Mouse (Mus musculus) brain, embryonic 14.5 days (tissue): ENCODE results near the gene Faf1.

Experiments used
- CTCF ChIP-seq: fragments of 200-500 bp; IDR thresholded peaks from 2 replicates; pipeline ENCODE4 v1.5.1; 2012; ENCODE audit warnings: inconsistent platforms, mild to moderate bottlenecking, moderate library complexity, borderline replicate concordance; ENCODE audit not compliant: insufficient read depth, insufficient read length; ENCODE audit errors: extremely low read depth
- POLR2A ChIP-seq: fragments of 200-500 bp; IDR thresholded peaks from 2 replicates; pipeline ENCODE4 v1.6.1; 2012; ENCODE audit warnings: mild to moderate bottlenecking, inconsistent platforms, borderline replicate concordance; ENCODE audit not compliant: poor library complexity, insufficient read depth, insufficient read length, severe bottlenecking; ENCODE audit errors: extremely low read depth

DNA sequence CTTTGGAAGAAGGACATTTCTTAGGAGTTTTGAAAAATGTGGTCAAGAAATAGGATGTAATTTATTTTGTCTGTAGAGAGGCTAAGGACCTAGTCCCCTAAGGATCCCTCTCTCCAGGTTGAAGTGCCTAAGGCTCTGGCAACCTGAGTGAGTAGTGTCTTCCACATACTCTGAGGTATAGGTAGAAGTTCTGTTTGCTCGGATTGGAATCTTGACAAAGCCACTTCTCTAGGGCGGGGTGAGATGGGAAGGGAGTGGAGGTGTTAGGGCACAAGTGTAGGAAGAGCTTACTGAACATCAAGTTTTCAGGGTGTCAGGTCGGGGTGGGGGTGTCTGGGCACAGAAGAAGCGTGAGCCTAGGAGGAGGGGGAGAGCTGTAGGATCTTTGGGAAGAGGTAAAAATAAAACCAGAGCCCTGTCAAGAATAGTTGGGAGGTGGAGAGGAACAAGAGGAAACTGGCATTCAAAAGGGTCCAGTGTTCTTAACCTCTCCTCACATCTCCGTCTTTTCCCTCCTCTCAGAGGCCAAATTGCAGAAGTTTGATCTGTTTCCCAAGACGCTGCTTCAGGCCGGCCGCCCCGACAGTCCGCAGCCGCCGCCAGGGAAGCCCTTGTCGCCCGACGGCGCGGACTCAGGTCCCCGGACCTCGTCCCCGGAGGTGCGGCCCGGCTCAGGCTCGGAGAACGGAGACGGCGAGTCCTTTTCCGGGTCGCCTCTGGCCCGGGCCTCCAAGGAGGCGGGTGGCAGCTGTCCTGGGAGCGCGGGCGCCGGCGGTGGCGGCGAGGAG is 304.9 kb downstream of the Faf1 start:
- TF ChIP-seq CTCF: no peak
- no peak for TF ChIP-seq POLR2A
